Mouse (Mus musculus) kidney, adult 2 months (tissue): Measurements from ENCODE around the gene Ace.

ENCODE experiments used
- CTCF ChIP-seq: fragments of 200-500 bp; conservative IDR thresholded peaks from 2 replicates; pipeline ENCODE4 v1.5.1; 2011; ENCODE audit warnings: low read depth, mild to moderate bottlenecking, control low read depth, low read length, moderate library complexity, mixed read lengths; ENCODE audit not compliant: insufficient read depth, insufficient read length
- POLR2A ChIP-seq: fragments of 200-500 bp; IDR thresholded peaks from one replicate; pipeline ENCODE4 v1.6.1; 2011; ENCODE audit warnings: low read depth, low read length, control low read depth

GRCm38 (mm10) chr11:105958566-105958965, 9.2 kb upstream of the Ace start:
- no peak for TF ChIP-seq CTCF
- no peak for TF ChIP-seq POLR2A
